Mouse (Mus musculus): Measurements from ENCODE around the gene Rnf220.

DNA sequence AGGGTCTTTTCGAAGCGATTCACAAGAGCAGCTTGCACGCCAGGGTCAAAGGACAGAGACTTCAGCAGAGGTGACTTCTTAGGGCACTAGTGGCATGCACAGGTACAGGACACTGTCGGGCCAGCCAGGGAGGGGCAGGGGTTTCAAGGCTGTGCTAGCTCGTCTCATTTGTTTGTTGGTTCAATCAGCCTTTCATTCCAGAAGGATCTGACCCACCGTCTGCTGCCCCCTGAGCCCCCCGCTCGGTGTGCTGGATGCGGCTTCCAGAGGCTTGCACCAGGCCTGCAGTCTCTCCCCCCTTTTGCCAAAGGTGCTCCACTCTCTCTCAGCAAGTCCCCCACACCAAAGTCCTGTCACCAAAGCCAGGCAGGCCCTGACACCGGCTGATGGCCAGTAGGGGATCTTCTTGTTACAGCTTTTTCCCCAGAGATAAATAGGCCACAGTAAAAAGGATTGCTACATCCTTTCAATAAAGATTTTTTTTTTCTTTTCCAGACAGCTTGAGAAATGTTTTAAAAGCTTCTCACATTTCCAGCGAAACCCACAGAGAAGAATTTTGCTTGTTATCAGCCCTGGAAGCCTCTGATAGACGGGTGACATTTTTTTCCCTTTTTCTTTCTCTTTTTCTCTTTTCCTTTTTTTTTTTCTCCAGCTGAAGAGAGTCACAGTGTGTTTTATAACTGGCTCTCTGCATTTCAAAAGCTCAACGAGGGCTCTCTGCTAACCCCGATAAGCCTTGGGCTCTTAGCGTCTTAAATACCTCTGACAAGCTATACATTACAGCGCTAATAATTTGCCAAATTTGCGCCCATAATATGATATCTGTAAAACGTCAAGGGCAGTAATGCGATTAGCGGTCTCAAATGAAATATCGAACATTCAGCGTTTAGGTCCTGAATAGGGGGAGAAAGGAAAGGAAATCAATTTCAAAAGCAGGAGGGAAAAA lies 105.7 kb downstream of the Rnf220 start:
- no peak for TF ChIP-seq CTCF (IDR thresholded peaks at IDR 0.05; ENCODE audit: borderline replicate concordance, insufficient read depth, low read length)
- no peak for TF ChIP-seq POLR2A (IDR thresholded peaks at IDR 0.05; ENCODE audit: low read depth, low read length)

All from embryonic fibroblast, embryonic 13.5 days (primary cell).